Mouse (Mus musculus) heart, postnatal 25 days (tissue): ENCODE measurements at regions not wholly inside any gene's neighbourhood (a gene's known extent, or its start where the extent isn't known, plus 50 kb on each side); places are given as distances from the start of the nearest gene placed in this dataset.
"Not testable (repeated sequence)": the region's sequence is repeated elsewhere in the genome, so short reads cannot be mapped to it uniquely, and the experiment has no call there.

Source experiments
- DNase-seq: peaks from one replicate; pipeline ENCODE4 v3.0.0; 2022; ENCODE audit warnings: low spot score
- intact Hi-C: fragments of 180-260 bp; cut with DNase I; formaldehyde crosslinking; loops from one replicate; pipeline ENCODE4 v1.15.1; 2025

DNA sequence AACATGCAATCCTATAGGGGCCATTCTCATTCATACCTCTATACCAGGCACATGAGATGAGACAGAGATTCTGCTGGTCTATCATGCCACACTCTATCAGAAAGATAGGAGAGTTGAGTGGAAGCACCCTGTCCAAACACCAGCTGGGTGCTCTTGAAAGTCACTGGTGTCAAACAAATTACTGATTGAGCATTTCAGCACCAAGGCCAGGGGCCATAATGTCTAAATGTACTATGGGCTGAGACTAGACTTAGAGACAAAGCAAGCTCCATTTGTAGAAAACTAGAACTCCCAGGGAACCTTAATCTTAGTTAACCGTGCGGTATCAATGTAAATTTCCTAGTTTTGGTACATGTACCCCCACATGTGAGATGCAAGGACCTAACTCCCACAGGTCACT lies 452.5 kb downstream of the Tcerg1l start:
- no peak for DNase-seq
- intact Hi-C loops = no loop called here

DNA sequence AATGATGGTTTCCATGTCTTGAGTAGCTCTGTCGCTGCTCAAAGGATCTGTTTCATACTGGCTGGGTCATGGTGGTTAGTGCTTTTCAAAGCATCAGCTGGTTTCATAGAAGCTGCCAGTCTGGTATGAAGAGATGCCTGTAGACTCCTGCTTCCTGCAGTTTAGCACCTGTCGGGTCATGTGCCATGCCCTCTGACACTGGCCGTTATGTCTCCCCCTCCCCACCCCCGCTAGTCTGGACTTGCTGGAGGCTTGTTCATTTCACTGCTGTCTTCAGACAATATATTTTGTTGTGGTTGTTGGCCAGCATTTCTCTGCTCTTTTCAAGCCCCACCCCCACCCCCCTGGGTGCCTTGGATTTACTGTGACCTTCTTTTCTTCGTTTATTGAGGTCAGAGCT lies 450.1 kb downstream of the Tcerg1l start:
- intact Hi-C loops = no loop called here
- DNase-seq = no peak

DNA sequence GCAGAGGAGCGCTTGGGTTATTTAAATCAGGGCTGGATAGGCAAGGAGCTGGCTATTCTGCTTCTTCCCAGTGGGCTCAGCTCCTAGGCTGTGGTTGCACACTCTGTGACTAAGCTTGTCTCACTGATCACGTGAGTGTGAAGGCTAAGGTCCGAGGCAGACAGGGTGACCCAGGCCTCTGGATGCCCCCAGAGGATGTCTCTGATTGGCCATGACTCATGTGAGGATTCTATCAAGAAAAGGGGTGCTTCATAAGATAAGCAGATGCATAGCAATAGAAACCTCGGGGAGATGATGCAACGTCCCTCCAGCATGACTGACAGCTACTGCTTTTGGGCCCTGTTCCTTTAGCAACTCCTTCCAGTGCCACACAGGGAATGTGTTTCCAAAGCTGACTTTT lies 440.2 kb downstream of the Tcerg1l start:
- no peak for DNase-seq
- intact Hi-C loops = no loop called here

DNA sequence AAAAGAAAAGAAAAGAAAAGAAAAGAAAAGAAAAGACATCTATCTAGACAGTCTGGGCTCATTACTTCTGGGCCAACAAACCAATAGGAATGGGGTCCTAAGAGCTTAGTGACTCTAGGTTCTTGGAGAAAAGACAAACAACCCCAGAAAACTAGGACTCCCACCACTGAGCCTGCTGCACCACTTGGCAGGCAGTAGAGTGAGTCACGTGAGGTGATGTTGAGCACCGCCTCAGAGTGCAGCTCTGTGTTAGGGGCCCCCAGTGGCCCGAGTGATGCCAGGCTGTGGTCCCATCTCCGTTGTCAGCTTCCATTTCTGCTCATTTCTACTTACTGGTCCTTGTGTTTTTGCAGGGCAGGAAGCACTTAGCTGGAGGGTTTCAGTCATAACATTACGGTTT lies 439.7 kb downstream of the Tcerg1l start:
- DNase-seq = no peak
- intact Hi-C loops = no loop called here

DNA sequence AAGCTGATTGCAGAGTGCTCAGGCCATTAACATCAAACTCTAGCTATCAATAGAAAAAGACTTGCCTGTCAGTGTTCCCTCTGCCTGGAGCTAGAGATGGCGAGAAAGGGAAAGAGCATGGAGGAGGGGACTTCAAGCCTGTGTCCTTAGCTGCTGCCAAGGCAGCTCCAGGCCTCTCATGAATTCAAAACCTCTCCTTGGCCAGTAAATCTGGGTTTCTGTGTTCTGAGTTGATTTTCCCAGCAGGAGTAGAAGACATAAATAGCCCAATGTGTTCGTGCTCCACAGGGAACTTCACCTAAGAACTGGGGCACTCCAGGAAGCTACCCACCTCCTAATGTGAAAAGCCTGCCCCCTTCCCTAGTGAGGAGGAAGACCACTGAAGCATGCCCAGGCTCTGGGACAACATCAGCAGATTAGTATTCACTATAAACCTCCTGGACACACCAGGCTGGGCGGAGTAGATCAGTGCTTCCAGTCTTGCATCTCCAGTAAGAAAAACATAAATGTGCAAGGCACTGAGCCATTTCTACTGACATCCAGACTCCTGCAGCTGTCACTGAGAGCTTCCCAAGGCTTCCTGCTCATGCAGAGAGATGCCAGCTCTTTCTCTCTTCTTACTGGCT lies 433.9 kb downstream of the Tcerg1l start:
- intact Hi-C loops = no loop called here
- no peak for DNase-seq

DNA sequence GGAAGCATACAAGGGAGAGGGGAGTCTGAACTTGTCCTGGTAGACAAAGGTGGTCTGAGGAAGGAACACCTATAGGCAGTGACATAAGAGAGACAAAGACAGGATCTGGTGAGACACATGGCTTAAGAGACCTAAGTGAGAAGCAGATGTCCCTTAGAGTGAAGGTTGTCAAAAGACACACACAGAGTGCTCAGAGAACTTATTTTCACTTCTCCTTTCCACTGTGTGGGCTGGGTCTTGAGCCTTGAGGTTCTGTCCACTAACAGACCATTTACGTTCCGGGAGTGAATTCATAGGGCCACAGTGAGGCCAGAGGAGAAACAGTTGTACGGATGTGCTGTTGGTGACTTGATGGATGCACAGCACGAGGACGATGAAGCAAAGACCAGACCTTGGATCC lies 422.8 kb downstream of the Tcerg1l start:
- intact Hi-C loops = no loop called here

DNA sequence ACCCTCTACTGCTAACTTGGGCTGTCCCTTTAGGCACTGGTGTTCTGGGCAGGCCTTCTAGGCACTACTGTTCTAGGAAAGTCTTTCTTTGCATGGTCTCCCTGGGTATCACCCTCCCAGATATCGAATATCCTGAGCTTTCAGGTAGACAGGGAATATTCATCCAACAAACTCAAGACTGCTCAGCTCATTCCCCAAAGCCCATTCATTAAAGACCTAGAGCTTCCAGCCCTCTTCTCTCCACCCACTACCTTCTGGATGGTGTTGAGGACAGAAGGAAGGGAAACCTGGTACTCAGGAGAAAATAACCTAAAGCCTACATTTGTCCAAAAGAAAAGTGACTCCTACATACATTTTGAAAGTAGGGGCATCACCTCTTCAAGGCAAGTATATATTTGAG lies 420.0 kb downstream of the Tcerg1l start:
- DNase-seq = no peak
- intact Hi-C loops = no loop called here

More for the DNA sequence above, 422.8 kb downstream of the Tcerg1l start:
- DNase-seq = no peak

DNA sequence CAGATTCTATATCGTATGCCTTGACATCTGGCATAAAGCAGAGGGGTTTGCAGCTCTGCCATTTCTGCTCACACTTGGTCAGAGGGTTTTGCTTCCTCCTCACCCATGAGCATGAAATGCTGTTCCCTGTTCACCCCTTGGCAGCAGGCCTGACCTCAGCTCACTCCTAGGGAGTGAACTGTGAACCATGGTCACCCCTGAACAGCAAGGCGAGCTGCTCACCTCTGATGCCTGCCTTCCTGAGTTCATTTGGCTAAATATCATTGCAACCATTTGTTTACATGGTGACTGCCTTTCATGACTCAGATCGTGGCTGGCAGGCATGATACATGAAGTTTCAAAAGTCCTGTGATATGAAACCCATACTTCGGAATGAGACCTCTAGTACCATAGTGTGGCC lies 418.2 kb downstream of the Tcerg1l start:
- intact Hi-C loops = no loop called here

DNA sequence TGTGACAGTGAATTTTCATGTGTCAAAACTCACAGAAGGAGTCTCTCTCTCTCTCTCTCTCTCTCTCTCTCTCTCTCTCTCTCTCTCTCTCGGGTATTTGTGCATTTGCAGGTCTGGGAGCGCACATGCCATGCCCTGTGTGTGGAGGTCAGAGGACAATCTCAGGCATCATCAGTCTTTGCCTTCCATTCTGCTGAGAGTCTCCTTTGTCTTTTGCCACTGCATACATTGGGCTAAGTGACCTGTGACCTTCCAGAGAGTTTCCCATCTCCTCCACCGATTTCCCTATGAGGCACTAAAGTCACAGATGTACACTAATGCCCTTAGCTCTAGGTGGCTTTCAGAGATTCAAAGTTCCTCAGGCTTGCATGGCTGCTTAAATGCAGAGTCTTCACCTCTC lies 391.7 kb downstream of the Tcerg1l start:
- intact Hi-C loops = no loop called here
- no peak for DNase-seq

More for the DNA sequence above, 418.2 kb downstream of the Tcerg1l start:
- DNase-seq = no peak

DNA sequence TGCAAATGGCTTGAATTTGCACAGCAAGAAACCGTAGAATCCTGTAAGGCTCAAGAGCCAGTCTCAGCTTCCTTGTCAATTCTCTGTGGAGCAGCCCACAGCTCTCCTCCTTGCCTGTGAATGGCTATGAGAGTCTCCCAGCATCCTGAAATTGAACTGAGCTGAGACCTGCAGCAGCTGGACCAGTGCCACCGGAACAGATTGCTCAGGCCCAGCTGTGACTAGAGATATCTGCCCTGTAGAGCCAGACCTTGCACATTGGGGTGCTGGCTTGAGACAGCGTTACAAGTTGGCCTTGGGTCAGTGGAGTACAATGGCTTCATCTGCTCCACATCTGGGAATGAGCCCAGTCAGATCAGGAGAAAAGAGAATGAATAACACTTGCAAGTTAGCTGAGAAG lies 390.6 kb downstream of the Tcerg1l start:
- intact Hi-C loops = no loop called here
- peak; percentile 24 for DNase-seq

DNA sequence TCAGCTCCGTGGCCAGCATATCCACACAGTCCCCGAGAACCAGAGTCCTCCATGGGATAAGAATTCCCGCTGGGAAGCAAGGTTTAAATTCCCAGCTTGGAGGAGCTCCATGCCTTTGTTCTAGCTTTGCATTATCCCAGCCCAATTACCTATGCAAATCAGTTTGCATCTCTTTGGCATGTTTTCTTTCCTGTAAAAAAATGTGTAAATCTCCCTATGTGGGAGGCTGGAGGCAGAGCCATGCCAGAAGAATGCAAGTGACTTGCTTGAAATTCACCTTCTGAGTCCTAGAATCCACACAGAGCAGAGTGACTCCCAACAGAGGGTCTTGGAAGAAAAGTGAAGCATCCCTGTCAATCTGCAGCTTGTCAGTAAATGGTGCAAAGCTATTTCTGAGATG lies 388.9 kb downstream of the Tcerg1l start:
- intact Hi-C loops = no loop called here

DNA sequence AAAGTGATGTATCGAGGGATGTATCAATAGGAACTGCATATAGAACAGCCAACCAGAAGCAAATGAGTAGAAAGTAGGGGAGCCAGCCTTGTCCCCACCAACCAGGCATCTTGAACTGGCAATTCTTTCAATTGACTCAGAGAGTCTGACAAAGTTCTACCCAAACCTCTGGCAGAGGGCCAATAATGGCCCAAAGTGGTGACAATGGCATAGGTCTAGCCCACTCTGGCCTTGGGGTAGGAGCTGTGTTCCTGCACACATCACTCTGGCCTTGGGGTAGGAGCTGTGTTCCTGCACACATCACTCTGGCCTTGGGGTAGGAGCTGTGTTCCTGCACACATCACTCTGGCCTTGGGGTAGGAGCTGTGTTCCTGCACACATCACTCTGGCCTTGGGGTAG lies 373.5 kb downstream of the Tcerg1l start:
- DNase-seq, intact Hi-C loops: not testable (repeated sequence)

More for the DNA sequence above, 388.9 kb downstream of the Tcerg1l start:
- DNase-seq = no peak

DNA sequence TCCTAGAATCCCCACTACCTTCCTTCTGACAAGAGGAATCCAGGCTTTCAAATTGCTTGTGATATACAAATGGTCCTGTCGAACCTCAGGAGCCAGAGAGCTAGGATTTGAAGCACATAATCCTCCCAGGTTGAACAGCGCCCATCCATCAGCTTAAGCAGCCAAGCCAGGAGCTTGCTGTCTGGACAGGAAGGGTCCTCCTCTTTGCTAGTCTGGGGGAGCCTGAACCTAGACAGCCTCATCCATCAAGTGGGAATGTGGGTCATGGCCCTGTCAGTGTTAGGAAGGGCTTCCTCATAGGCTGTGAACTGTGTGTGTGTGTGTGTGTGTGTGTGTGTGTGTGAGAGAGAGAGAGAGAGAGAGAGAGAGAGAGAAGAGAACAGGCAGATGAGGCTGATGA lies 345.8 kb downstream of the Tcerg1l start:
- intact Hi-C loops = no loop called here
- no peak for DNase-seq

DNA sequence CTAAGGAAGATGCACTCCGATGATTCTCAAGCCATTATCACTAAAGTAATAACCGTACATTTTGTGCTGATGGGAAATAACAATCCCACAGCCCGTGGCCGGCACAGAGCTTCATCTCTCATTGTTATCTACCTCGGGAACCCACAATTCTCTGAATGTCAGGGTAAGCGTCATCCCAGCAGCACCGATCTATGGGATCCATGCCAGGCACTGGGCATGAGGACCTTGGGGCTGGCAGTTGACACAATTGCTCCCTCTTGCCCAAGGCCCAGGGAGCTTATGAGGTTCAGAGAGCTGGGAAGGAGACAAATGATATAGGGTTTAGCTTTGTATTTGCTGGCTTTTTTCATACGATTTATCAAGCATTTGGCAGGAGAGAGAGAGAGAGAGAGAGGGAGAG lies 342.8 kb downstream of the Tcerg1l start:
- DNase-seq = no peak
- intact Hi-C loops = no loop called here

DNA sequence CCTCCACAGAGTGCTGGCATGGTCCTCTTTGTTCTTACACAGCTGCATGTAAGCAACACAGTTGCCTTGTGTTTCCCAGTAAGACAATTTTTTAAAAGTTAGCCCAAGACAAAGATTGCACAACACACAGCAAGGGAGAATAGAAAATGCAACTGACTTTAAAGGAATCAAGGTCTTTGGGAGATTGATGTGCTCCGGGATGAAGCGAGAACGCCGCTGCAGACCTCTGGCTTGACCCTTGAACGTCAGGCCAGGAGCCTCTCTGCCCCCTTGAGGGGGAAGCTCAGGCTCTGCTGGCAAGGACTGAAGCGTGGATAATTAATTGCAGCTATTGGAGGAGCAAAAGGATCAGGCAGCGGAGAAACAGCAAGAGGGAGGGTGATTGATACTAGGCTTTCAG lies 336.4 kb downstream of the Tcerg1l start:
- no peak for DNase-seq
- intact Hi-C loops = no loop called here

DNA sequence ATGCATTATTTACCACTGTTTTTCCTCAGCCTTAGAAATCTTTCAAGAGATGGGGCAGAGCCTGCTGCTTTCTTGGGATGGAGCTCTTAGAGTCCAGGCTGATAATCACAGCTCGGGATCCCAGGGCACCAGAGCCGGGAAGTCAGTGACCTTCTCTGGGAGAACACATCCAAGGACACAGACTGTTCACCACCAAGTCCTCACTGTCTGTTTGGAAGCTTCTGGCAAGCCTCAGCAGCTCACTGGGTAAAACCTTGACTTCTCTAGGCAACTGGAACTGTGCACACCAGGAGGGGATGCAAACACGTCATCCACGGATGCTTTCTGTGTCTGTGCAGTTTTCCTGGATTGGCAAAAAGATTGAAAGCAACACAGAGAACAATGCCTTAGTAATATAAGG lies 330.6 kb downstream of the Tcerg1l start:
- DNase-seq = no peak
- intact Hi-C loops = no loop called here

DNA sequence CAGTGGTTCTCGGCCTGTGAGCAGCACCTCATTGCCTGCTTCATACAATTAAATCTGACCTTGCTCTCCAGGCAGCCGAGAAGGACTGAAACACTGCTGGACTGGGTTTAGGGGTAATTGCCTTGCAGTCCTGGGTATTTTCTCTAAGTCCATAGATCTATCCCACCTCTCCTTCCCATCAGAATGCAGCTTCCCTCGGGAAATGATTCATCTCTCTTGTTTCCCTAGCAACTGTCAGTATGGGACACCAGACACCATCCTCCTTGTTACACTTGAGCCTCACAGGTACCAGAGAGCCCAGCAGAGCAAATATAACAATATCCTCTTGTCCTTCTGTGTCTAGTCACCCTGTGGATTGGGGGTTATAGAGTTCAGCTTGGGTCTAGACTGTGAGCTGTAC lies 322.3 kb downstream of the Tcerg1l start:
- no peak for DNase-seq
- intact Hi-C loops = no loop called here

DNA sequence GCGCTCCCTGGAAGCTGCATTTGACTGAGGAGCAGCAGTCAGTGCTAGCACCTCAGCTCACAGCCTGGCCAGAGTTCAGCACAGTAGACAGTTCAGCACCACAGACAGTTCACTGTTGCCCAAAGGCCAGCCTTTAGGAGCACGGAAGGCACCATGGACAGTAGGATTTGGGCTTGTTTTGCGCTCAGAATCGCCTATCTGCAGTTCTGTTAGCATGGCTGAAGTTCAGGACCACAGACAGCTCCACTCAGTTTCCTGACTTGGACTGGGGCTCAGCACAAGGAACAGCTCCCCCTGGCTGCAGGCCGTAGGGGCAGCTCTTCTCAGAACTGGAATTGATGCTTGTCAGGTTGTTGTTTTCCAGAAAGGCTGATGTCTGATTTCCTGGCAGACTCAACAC lies 313.6 kb downstream of the Tcerg1l start:
- intact Hi-C loops = loop anchor here (1.0 to 2.0 kb wide), 2 partner anchors 481 to 605 kb away; no protein-coding TSS in a partner anchor
- peak; percentile 23 for DNase-seq

DNA sequence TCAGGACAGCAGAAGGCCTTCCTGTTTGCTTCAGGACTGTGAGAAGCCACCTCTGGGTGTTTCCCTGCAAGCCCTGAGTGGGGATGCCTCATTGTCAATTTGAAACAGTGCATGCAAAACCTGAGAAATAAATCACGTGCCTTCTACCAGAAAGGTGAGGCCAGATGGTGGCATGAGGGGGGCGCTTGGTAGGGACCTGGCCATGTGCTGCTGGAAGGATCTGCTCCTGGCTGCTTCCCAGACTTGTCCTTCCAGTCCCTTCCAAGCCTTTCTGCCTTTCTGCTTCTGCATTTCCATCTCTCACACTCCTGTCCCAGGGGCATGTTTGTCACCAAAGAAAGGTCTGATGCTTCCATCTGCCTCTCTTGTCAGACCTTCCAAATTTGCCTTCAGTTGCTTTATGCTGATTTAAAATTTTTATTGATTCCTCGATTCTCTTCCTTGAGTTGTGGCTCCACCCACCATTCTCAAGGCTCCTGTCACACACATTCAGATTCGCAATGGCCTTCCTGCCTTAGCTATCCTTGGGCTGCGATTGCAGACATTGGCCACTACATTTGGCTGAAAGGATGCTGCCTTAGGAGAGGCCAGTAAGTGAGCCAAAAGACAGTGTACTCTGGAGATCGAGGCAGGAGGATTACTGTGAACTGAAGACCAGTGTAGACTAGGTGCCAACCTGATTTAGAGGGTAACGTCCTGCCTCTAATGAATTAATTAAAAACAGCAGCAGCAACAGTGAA lies 289.9 kb downstream of the Tcerg1l start:
- intact Hi-C loops = no loop called here
- no peak for DNase-seq

DNA sequence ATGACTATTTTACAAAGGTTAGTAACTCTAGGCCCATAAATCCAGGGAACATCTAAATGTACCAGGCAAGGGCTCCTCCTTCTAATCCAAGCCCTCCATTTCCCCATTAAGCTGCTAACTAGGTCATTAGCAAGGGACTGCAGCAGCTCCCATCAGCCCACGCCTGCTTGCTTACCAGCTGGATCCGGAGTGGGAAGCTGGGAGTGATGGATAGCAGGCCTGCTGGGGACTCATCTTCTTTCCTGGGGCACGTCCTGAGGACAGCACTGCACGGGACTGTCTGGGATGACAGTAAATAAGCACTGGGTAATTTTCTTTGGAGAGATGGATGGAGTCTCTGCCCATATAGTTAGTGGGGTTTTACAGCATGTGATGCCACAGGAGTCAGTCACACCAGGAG lies 276.0 kb downstream of the Tcerg1l start:
- intact Hi-C loops = no loop called here
- no peak for DNase-seq

DNA sequence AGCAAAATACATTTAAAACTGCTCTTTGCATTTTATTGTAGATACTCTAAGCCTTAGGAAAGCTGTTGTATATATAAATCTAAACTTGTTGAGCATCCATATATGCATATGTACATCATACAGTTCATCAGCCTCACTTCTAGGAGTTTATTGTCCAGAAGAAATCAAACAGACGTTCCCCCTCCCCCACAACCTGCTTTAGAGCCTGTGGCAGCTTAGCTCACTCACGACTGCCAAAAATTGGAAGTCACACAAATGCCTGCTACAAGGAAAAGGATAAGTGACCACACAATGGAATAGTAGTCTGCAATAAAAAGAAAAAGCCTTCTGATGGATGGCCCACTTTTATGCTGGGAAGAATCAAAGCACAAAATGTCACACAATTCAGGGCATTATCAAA lies 267.8 kb downstream of the Tcerg1l start:
- intact Hi-C loops = no loop called here
- no peak for DNase-seq

DNA sequence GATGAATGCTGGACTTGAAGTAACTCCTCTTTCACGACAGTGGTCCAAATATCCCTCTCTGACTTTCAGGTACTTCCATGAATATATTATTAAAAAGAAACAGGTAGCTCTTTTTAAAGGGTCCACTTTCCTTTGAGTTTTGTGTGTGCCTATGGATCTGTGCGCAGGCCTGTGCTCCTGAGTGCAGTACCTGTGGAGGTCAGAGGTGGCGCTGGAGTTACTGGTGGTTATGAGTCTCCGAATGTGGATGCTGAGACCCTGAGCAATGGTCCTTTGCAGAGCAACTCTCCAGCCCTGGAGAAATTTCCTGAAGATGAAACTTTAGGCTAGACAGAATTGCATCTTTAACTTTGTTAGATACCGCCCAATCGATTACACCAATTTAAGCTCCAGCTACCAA lies 264.1 kb downstream of the Tcerg1l start:
- intact Hi-C loops = no loop called here
- no peak for DNase-seq
